9 mouse cellular contexts compared by ENCODE assay signal in genomic region chr12:91551773-91552526, GRCm38 (mm10). TPM values are rescaled to one million over a fixed set of nuclear protein-coding genes. Genes with fewer than 3 reads are reported as not detected.
DNase-seq lines count a peak whose midpoint lies in the region; ATAC-seq and TF ChIP-seq lines count a peak whose summit lies in the region.
"Had no signal": no experiment of that assay in that cellular context is flagged by ENCODE, and none has a peak within 500 bp of the region (broad histone marks: within the 10 kb centered on the region; RNA-seq: fewer than 3 reads in every experiment).

No protein-coding gene starts in this region.

- 0 out of 2 replicates have a peak, but pooled peaks cover 2% of the 10 kb centered on the region for H3K36me3 ChIP-seq in midbrain, embryonic 11.5 days (ENCODE audit: control insufficient read depth, insufficient read depth, low read length)
- H3K36me3 ChIP-seq in midbrain, embryonic 10.5 days: peaks cover 28% of the 10 kb centered on the region
- peaks cover 4% of the 10 kb centered on the region for H3K36me3 ChIP-seq in forebrain, embryonic 13.5 days (ENCODE audit: poor library complexity, severe bottlenecking)
- H3K36me3 ChIP-seq in lung, embryonic 14.5 days (ENCODE audit: insufficient read depth): peaks cover 8% of the 10 kb centered on the region; the same call in 1 of the 2 replicates

- no peak for TF ChIP-seq CTCF in lung, embryonic 14.5 days (IDR thresholded peaks at IDR 0.05; ENCODE audit: low read depth)

- 90% methylated on average over 19 of the region's 19 CpGs for WGBS in midbrain, embryonic 11.5 days
- 92% methylated on average over 19 of the region's 19 CpGs for WGBS in midbrain, embryonic 10.5 days
- 19% methylated on average over 19 of the region's 19 CpGs for WGBS in forebrain, embryonic 13.5 days
- WGBS in lung, embryonic 14.5 days: 25% methylated on average over 19 of the region's 19 CpGs

- no peaks in the 10 kb centered on the region for H3K27me3 ChIP-seq in midbrain, embryonic 11.5 days (ENCODE audit: control insufficient read depth, insufficient read depth, low read length)
- no peaks in the 10 kb centered on the region for H3K27me3 ChIP-seq in midbrain, embryonic 10.5 days (ENCODE audit: low read depth, poor library complexity, severe bottlenecking)
- no peaks in the 10 kb centered on the region for H3K27me3 ChIP-seq in forebrain, embryonic 13.5 days
- no peaks in the 10 kb centered on the region for H3K27me3 ChIP-seq in lung, embryonic 14.5 days (ENCODE audit: insufficient read depth, low read length)

- no peak overlapping the region for H3K27ac ChIP-seq in midbrain, embryonic 11.5 days (ENCODE audit: low read depth, low read length)
- no peak overlapping the region for H3K27ac ChIP-seq in midbrain, embryonic 10.5 days (replicated peaks)
- peak overlapping the region; percentile 71 for H3K27ac ChIP-seq in forebrain, embryonic 13.5 days
- H3K27ac ChIP-seq in lung, embryonic 14.5 days (ENCODE audit: low read depth): no peak overlapping the region
- H3K27ac ChIP-seq: liver, embryonic 14.5 days had no signal

- DNase-seq in midbrain, embryonic 11.5 days (ENCODE audit: low spot score, missing footprints): no peak
- DNase-seq in midbrain, embryonic 10.5 days (ENCODE audit: low spot score): no peak
- DNase-seq in heart, postnatal 10 days: peak; percentile 70 to 73
- DNase-seq in layer of hippocampus, adult 18-20 months (ENCODE audit: low spot score in 2 of 2): peak; percentile 81 to 88
- DNase-seq in lung, embryonic 14.5 days: peak; percentile 92
- peak; percentile 25 for DNase-seq in retina, postnatal 7 days (ENCODE audit: low read depth, low spot score)

- intact Hi-C loops in heart, postnatal 10 days (cut with DNase I): no loop called here

- no peak overlapping the region for H3K9ac ChIP-seq in midbrain, embryonic 11.5 days (ENCODE audit: low read length)
- no peak overlapping the region for H3K9ac ChIP-seq in forebrain, embryonic 13.5 days
- H3K9ac ChIP-seq in lung, embryonic 14.5 days: no peak overlapping the region
- H3K9ac ChIP-seq: liver, embryonic 14.5 days had no signal

- no peaks in the 10 kb centered on the region for H3K9me3 ChIP-seq in midbrain, embryonic 11.5 days (ENCODE audit: control insufficient read depth, low read length)
- no peaks in the 10 kb centered on the region for H3K9me3 ChIP-seq in midbrain, embryonic 10.5 days (replicated peaks)
- no peaks in the 10 kb centered on the region for H3K9me3 ChIP-seq in forebrain, embryonic 13.5 days (replicated peaks)
- H3K9me3 ChIP-seq in lung, embryonic 14.5 days (ENCODE audit: low read depth, low read length): no peaks in the 10 kb centered on the region

- peak; percentile 55; the same call in 1 of the 2 replicates for ATAC-seq in midbrain, embryonic 11.5 days (ENCODE audit: low FRiP score)
- peak; percentile 98 for ATAC-seq in forebrain, embryonic 13.5 days
- peak; percentile 94 for ATAC-seq in lung, embryonic 14.5 days (ENCODE audit: insufficient read depth)
- no peak for ATAC-seq in CD4-positive, CD25-positive, alpha-beta regulatory T cell, adult 4 months

- H3K4me1 ChIP-seq in midbrain, embryonic 11.5 days (ENCODE audit: control insufficient read depth, insufficient read depth, low read length): no peaks in the 10 kb centered on the region
- no peaks in the 10 kb centered on the region for H3K4me1 ChIP-seq in midbrain, embryonic 10.5 days
- peaks cover 14% of the 10 kb centered on the region for H3K4me1 ChIP-seq in forebrain, embryonic 13.5 days
- no peaks in the 10 kb centered on the region for H3K4me1 ChIP-seq in lung, embryonic 14.5 days (ENCODE audit: insufficient read depth)

- no peak overlapping the region for H3K4me2 ChIP-seq in midbrain, embryonic 11.5 days
- H3K4me2 ChIP-seq in forebrain, embryonic 13.5 days: peak overlapping the region; percentile 44
- H3K4me2 ChIP-seq in lung, embryonic 14.5 days: peak overlapping the region; percentile 46

- no peak overlapping the region for H3K4me3 ChIP-seq in midbrain, embryonic 11.5 days (ENCODE audit: low read depth, low read length)
- H3K4me3 ChIP-seq in midbrain, embryonic 10.5 days: no peak overlapping the region
- peak overlapping the region; percentile 12; the same call in 1 of the 2 replicates for H3K4me3 ChIP-seq in forebrain, embryonic 13.5 days
- no peak overlapping the region for H3K4me3 ChIP-seq in lung, embryonic 14.5 days (ENCODE audit: low read depth, low read length)

RNA-seq across cellular contexts. Expression of gene Gtf2a1, which starts 38.3 kb away (rescaled TPM):
- 58.2 and 61.1 TPM in 2 replicates for polyA plus RNA-seq in midbrain, embryonic 11.5 days (2014; fragmentation: Nextera tagmentation; extraction: Ambion mirVana)
- 62.9 and 74.4 TPM in 2 replicates for polyA plus RNA-seq in midbrain, embryonic 10.5 days (2016; fragmentation: Nextera tagmentation; extraction: Ambion mirVana)
- polyA plus RNA-seq in forebrain, embryonic 13.5 days (2015; fragmentation: Nextera tagmentation; extraction: Ambion mirVana): 62.5 and 69.4 TPM in 2 replicates
- 10 to 100 TPM; 24.4 to 30.4 TPM for total RNA-seq in heart, postnatal 10 days (2021)
- total RNA-seq in layer of hippocampus, adult 18-20 months (2021): 10 to 100 TPM; 53.5 to 54.1 TPM
- 36.1 and 38.2 TPM in 2 replicates for polyA plus RNA-seq in lung, embryonic 14.5 days (2014; fragmentation: Nextera tagmentation; extraction: Ambion mirVana)
- 10 to 100 TPM; 76.9 to 95.8 TPM for polyA plus RNA-seq in CD4-positive, CD25-positive, alpha-beta regulatory T cell, adult 4 months (2017; shearing (Covaris generic))

Comparison
In these comparisons a context has a peak if more than half of its experiments do, and no peak if none do; other contexts are left out.
1. DNase-seq: peak in heart, postnatal 10 days (2 of 2), layer of hippocampus, adult 18-20 months (2 of 2), lung, embryonic 14.5 days (single experiment) and retina, postnatal 7 days (single experiment); none in midbrain, embryonic 11.5 days (single experiment) and midbrain, embryonic 10.5 days (single experiment).